Mouse (Mus musculus): ENCODE results near the gene Sez6. TPM values are rescaled to one million over a fixed set of nuclear protein-coding genes. Genes with fewer than 3 reads are reported as not detected.

Sez6 gene
- polyA plus RNA-seq, 1 experiment from 2014 or later, result 0.80 TPM

GRCm38 (mm10) chr11:77981609-77982440, 51.2 kb downstream of the Sez6 start:
- no peak for TF ChIP-seq CTCF (IDR thresholded peaks at IDR 0.05; ENCODE audit: low read depth)
- Histone ChIP-seq H3K27me3 (replicated peaks; ENCODE audit: control insufficient read depth, insufficient read depth, low read length) (no peaks in the 10 kb centered on the region; the same call in 1 of the 2 replicates), H3K4me3 (ENCODE audit: low read depth, low read length) (peak overlapping the region; percentile 97), H3K4me1 (replicated peaks; ENCODE audit: control insufficient read depth, insufficient read depth, low read length) (peaks cover 5% of the 10 kb centered on the region), H3K9ac (ENCODE audit: low read depth, low read length) (peak overlapping the region; percentile 32; the same call in 1 of the 2 replicates), H3K36me3 (ENCODE audit: control insufficient read depth, insufficient read depth) (no peaks in the 10 kb centered on the region), H3K9me3 (ENCODE audit: control insufficient read depth) (no peaks in the 10 kb centered on the region), H3K27ac (ENCODE audit: low read depth, low read length) (peak overlapping the region; percentile 93), H3K4me2 (replicated peaks; ENCODE audit: low read depth) (peak overlapping the region; percentile 92)
- WGBS, result under 1% methylated on average over 29 of the region's 29 CpGs
- peak; percentile 75 for ATAC-seq

GRCm38 (mm10) chr11:77982441-77982905, 51.9 kb downstream of the Sez6 start, which contains the start of gene Phf12:
TSS of gene Phf12 (plus strand) at chr11:77982754.
- H3K4me3 ChIP-seq (ENCODE audit: low read depth, low read length), result peak within 1 kb of the TSS; percentile 97
- H3K27ac ChIP-seq (ENCODE audit: low read depth, low read length), result peak within 1 kb of the TSS; percentile 93
- peak within 1 kb of the TSS; percentile 92 for H3K9ac ChIP-seq (ENCODE audit: low read depth, low read length)
- H3K4me1 ChIP-seq (replicated peaks; ENCODE audit: control insufficient read depth, insufficient read depth, low read length), result peaks cover 5% of the 10 kb centered on the region
- no peak for TF ChIP-seq CTCF (IDR thresholded peaks at IDR 0.05; ENCODE audit: low read depth)
- H3K4me2 ChIP-seq (replicated peaks; ENCODE audit: low read depth), result peak within 1 kb of the TSS; percentile 92
- H3K36me3 ChIP-seq (ENCODE audit: control insufficient read depth, insufficient read depth), result no peaks in the 10 kb centered on the region
- H3K9me3 ChIP-seq (ENCODE audit: control insufficient read depth), result no peaks in the 10 kb centered on the region
- peak; percentile 88 for ATAC-seq
- H3K27me3 ChIP-seq (replicated peaks; ENCODE audit: control insufficient read depth, insufficient read depth, low read length), result no peaks in the 10 kb centered on the region; the same call in 1 of the 2 replicates
- WGBS, result under 1% methylated on average over 53 of the region's 62 CpGs

- peak overlapping the region; percentile 92 for H3K9ac ChIP-seq (ENCODE audit: low read depth, low read length)
- peak overlapping the region; percentile 97 for H3K4me3 ChIP-seq (ENCODE audit: low read depth, low read length)
- peaks cover 5% of the 10 kb centered on the region for H3K4me1 ChIP-seq (replicated peaks; ENCODE audit: control insufficient read depth, insufficient read depth, low read length)
- H3K4me2 ChIP-seq (replicated peaks; ENCODE audit: low read depth), result peak overlapping the region; percentile 92
- no peak for TF ChIP-seq CTCF (IDR thresholded peaks at IDR 0.05; ENCODE audit: low read depth)
- H3K9me3 ChIP-seq (ENCODE audit: control insufficient read depth), result no peaks in the 10 kb centered on the region
- WGBS, result under 1% methylated on average over 27 of the region's 32 CpGs
- H3K27ac ChIP-seq (ENCODE audit: low read depth, low read length), result peak overlapping the region; percentile 93
- no peaks in the 10 kb centered on the region for H3K36me3 ChIP-seq (ENCODE audit: control insufficient read depth, insufficient read depth)
- H3K27me3 ChIP-seq (replicated peaks; ENCODE audit: control insufficient read depth, insufficient read depth, low read length), result no peaks in the 10 kb centered on the region; the same call in 1 of the 2 replicates
- ATAC-seq, result no peak
Observed at GRCm38 (mm10) chr11:77983191-77983936, 52.8 kb downstream of the Sez6 start.

GRCm38 (mm10) chr11:77983937-77984835, 53.6 kb downstream of the Sez6 start:
- Histone ChIP-seq H3K4me3 (ENCODE audit: low read depth, low read length) (peak overlapping the region; percentile 97), H3K36me3 (ENCODE audit: control insufficient read depth, insufficient read depth) (peaks cover 4% of the 10 kb centered on the region; the same call in 1 of the 2 replicates), H3K9ac (ENCODE audit: low read depth, low read length) (peak overlapping the region; percentile 92), H3K27ac (ENCODE audit: low read depth, low read length) (peak overlapping the region; percentile 93), H3K9me3 (ENCODE audit: control insufficient read depth) (no peaks in the 10 kb centered on the region), H3K27me3 (replicated peaks; ENCODE audit: control insufficient read depth, insufficient read depth, low read length) (no peaks in the 10 kb centered on the region; the same call in 1 of the 2 replicates), H3K4me2 (replicated peaks; ENCODE audit: low read depth) (peak overlapping the region; percentile 92), H3K4me1 (replicated peaks; ENCODE audit: control insufficient read depth, insufficient read depth, low read length) (peaks cover 5% of the 10 kb centered on the region)
- no peak for TF ChIP-seq CTCF (IDR thresholded peaks at IDR 0.05; ENCODE audit: low read depth)
- under 1% methylated on average over 59 of the region's 63 CpGs for WGBS
- ATAC-seq, result peak; percentile 7

GRCm38 (mm10) chr11:77984836-77985231, 54.2 kb downstream of the Sez6 start:
- under 1% methylated on average over 13 of the region's 13 CpGs for WGBS
- peak overlapping the region; percentile 92 for H3K4me2 ChIP-seq (replicated peaks; ENCODE audit: low read depth)
- peaks cover 5% of the 10 kb centered on the region for H3K4me1 ChIP-seq (replicated peaks; ENCODE audit: control insufficient read depth, insufficient read depth, low read length)
- peak overlapping the region; percentile 97 for H3K4me3 ChIP-seq (ENCODE audit: low read depth, low read length)
- no peak for TF ChIP-seq CTCF (IDR thresholded peaks at IDR 0.05; ENCODE audit: low read depth)
- H3K36me3 ChIP-seq (ENCODE audit: control insufficient read depth, insufficient read depth), result peaks cover 4% of the 10 kb centered on the region; the same call in 1 of the 2 replicates
- H3K9ac ChIP-seq (ENCODE audit: low read depth, low read length), result peak overlapping the region; percentile 92
- no peaks in the 10 kb centered on the region for H3K27me3 ChIP-seq (replicated peaks; ENCODE audit: control insufficient read depth, insufficient read depth, low read length)
- H3K9me3 ChIP-seq (ENCODE audit: control insufficient read depth), result no peaks in the 10 kb centered on the region
- ATAC-seq, result no peak
- H3K27ac ChIP-seq (ENCODE audit: low read depth, low read length), result peak overlapping the region; percentile 93
